Mouse (Mus musculus): ENCODE data around the gene Usp2. TPM values are rescaled to one million over a fixed set of nuclear protein-coding genes. Genes with fewer than 3 reads are reported as not detected.
A peak's percentile ranks its signal among the peaks of the same experiment; 100 is the strongest.

Gene Usp2
- total RNA-seq, 1 experiment: 3.9 TPM

GRCm38 (mm10) chr9:44086960-44087359, 20.1 kb downstream of the Usp2 start:
- H3K4me1 ChIP-seq (ENCODE audit: control insufficient read depth in 2 of 2, insufficient read depth in 2 of 2, low read length in 2 of 2, poor library complexity in 1 of 2): peaks cover 4 to 27% of the 10 kb centered on the region in 2 experiments
- no peak overlapping the region for H3K9ac ChIP-seq (ENCODE audit: insufficient read depth, low read depth, low read length, poor library complexity, severe bottlenecking)
- H3K9me3 ChIP-seq (ENCODE audit: control insufficient read depth, insufficient read depth, low read depth, low read length): no peaks in the 10 kb centered on the region
- H3K27ac ChIP-seq (ENCODE audit: insufficient read depth, low read depth, low read length, poor library complexity, severe bottlenecking): no peak overlapping the region
- H3K4me3 ChIP-seq (ENCODE audit: insufficient read depth in 1 of 2, low read depth in 1 of 2, low read length in 2 of 2, poor library complexity in 1 of 2, severe bottlenecking in 1 of 2): no peak overlapping the region
- no peaks in the 10 kb centered on the region for H3K36me3 ChIP-seq (ENCODE audit: control insufficient read depth, insufficient read depth, low read length, poor library complexity, severe bottlenecking)
- TF ChIP-seq HCFC1 (IDR thresholded peaks at IDR 0.05; ENCODE audit: borderline replicate concordance, insufficient read depth, low read length): no peak
- no peak for TF ChIP-seq ZC3H11A (IDR thresholded peaks at IDR 0.05; ENCODE audit: borderline replicate concordance, low read depth, low read length)
- no peak for TF ChIP-seq CHD2 (IDR thresholded peaks at IDR 0.05; ENCODE audit: low read depth, low read length)
- no peak for TF ChIP-seq MAFK (IDR thresholded peaks at IDR 0.05; ENCODE audit: insufficient read depth, low read depth, low read length)
- TF ChIP-seq ZNF384 (IDR thresholded peaks at IDR 0.05; ENCODE audit: low read depth, low read length): no peak
- DNase-seq (ENCODE audit: low read depth, low spot score): no peak
- in situ Hi-C loops (cut with MboI; ENCODE audit: low sequenced_read_pairs in 2 of 2, unreplicated experiment in 2 of 2): no loop called here

DNA sequence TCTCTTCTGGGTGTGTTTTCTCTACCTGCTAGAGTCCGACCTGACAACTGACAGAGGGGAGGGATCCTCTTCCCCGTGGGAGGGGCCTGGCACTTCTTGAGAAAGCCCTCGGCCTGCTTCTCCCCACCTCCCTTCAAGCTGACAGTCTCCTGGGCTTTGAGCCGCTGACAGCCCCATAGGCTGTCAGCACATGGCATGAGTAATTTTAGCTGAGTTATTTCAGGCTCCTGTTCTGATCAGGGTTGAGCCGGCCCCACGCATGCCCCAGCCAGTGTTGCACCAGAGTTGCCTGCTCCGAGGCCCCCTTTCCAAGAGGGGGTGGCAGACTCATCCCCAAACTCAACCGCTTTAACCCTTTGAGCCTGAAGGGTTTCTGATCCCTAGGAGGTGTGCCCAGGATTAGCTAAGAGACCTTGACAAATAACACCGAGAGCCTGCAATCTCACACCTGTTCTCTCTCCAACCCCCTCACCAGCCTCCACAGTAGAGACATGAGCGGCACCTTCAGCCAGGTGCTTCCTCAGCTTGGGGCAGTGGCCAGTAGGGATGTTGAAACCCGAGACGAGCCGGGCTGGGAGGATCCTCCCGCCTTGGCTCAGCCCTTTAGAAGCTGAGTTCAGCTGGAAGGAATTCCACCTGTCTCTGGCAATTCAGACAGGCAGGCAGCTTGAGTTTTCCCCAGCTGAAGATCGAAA, 21.1 kb downstream of the Usp2 start:
- Histone ChIP-seq H3K27ac (ENCODE audit: insufficient read depth, low read depth, low read length, poor library complexity, severe bottlenecking) (no peak overlapping the region), H3K4me1 (ENCODE audit: control insufficient read depth in 2 of 2, insufficient read depth in 2 of 2, low read length in 2 of 2, poor library complexity in 1 of 2) (peaks cover 4 to 27% of the 10 kb centered on the region in 2 experiments), H3K9me3 (ENCODE audit: control insufficient read depth, insufficient read depth, low read depth, low read length) (no peaks in the 10 kb centered on the region), H3K36me3 (ENCODE audit: control insufficient read depth, insufficient read depth, low read length, poor library complexity, severe bottlenecking) (no peaks in the 10 kb centered on the region; the same call in 1 of the 2 replicates), H3K4me3 (ENCODE audit: insufficient read depth in 1 of 2, low read depth in 1 of 2, low read length in 2 of 2, poor library complexity in 1 of 2, severe bottlenecking in 1 of 2) (no peak overlapping the region), H3K9ac (ENCODE audit: insufficient read depth, low read depth, low read length, poor library complexity, severe bottlenecking) (no peak overlapping the region)
- TF ChIP-seq ZNF384 (IDR thresholded peaks at IDR 0.05; ENCODE audit: low read depth, low read length): no peak
- no peak for TF ChIP-seq CHD2 (IDR thresholded peaks at IDR 0.05; ENCODE audit: low read depth, low read length)
- TF ChIP-seq MAFK (IDR thresholded peaks at IDR 0.05; ENCODE audit: insufficient read depth, low read depth, low read length): no peak
- no peak for TF ChIP-seq ZC3H11A (IDR thresholded peaks at IDR 0.05; ENCODE audit: borderline replicate concordance, low read depth, low read length)
- TF ChIP-seq HCFC1 (IDR thresholded peaks at IDR 0.05; ENCODE audit: borderline replicate concordance, insufficient read depth, low read length): no peak
- DNase-seq (ENCODE audit: low read depth, low spot score): no peak
- in situ Hi-C loops (cut with MboI; ENCODE audit: low sequenced_read_pairs in 2 of 2, unreplicated experiment in 2 of 2): no loop called here

GRCm38 (mm10) chr9:44088877-44089608, 22.2 kb downstream of the Usp2 start:
- no peak overlapping the region for H3K4me3 ChIP-seq (ENCODE audit: insufficient read depth in 1 of 2, low read depth in 1 of 2, low read length in 2 of 2, poor library complexity in 1 of 2, severe bottlenecking in 1 of 2)
- in situ Hi-C loops (cut with MboI; ENCODE audit: low sequenced_read_pairs in 2 of 2, unreplicated experiment in 2 of 2): no loop called here

DNA sequence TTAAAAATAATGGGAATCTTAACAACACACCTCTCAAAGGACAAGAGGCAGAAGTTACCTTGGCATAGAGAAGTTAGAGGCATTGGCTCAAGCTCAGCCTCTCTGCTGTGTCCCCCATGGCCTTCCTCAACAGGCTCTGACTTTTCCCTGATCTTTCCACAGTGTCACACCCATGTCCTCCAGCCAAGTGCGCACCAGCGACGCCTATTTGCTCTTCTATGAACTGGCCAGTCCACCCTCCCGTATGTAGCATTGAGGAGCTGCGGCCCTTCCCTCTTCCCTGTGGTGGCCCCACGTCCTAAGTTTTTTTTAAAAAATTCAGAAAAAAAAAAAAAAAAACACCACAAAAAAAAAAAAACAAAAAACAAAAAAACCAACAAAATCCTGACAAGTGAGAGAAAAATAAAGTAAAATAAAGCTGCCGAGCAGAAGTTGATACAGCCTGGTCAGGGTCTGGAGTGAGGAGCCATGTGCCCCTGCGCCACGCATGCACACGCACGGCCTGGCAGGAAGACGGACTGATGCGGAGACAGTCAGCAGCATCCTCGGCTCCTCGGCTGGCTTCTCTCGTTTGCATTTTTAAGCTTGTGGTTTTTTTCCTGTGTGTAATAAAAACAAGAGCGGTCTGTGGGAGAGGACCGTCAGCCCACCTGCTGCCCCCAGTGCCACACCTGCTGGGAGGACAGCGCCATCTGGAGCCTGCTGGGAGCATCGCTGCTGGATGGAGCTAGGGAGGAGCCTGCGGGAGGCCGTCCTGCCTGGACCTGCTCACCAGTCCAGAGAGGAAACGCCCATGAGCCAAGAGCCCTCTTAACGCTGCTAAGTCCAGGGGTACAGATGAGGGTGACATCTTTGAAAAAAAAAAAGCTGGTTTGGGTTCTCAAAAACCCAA, 27.0 kb downstream of the Usp2 start:
- H3K4me1 ChIP-seq (ENCODE audit: control insufficient read depth in 2 of 2, insufficient read depth in 2 of 2, low read length in 2 of 2, poor library complexity in 1 of 2): peaks cover 0 to 14% of the 10 kb centered on the region in 2 experiments; a peak in 3 of 4 replicates
- H3K9ac ChIP-seq (ENCODE audit: insufficient read depth, low read depth, low read length, poor library complexity, severe bottlenecking): no peak overlapping the region
- no peak overlapping the region for H3K4me3 ChIP-seq (ENCODE audit: insufficient read depth in 1 of 2, low read depth in 1 of 2, low read length in 2 of 2, poor library complexity in 1 of 2, severe bottlenecking in 1 of 2)
- in situ Hi-C loops (cut with MboI; ENCODE audit: low sequenced_read_pairs in 2 of 2, unreplicated experiment in 2 of 2): no loop called here
- no peak for TF ChIP-seq MAFK (IDR thresholded peaks at IDR 0.05; ENCODE audit: insufficient read depth, low read depth, low read length)
- no peak for TF ChIP-seq HCFC1 (IDR thresholded peaks at IDR 0.05; ENCODE audit: borderline replicate concordance, insufficient read depth, low read length)
- TF ChIP-seq CHD2 (IDR thresholded peaks at IDR 0.05; ENCODE audit: low read depth, low read length): no peak
- peak; percentile 61; the same call in 1 of the 2 replicates for TF ChIP-seq ZNF384 (IDR thresholded peaks at IDR 0.05; ENCODE audit: low read depth, low read length)
- peak; percentile 34; the same call in 1 of the 2 replicates for TF ChIP-seq ZC3H11A (IDR thresholded peaks at IDR 0.05; ENCODE audit: borderline replicate concordance, low read depth, low read length)
- H3K9me3 ChIP-seq (ENCODE audit: control insufficient read depth, insufficient read depth, low read depth, low read length): no peaks in the 10 kb centered on the region
- no peak overlapping the region for H3K27ac ChIP-seq (ENCODE audit: insufficient read depth, low read depth, low read length, poor library complexity, severe bottlenecking)
- no peak for DNase-seq (ENCODE audit: low read depth, low spot score)
- peaks cover 4% of the 10 kb centered on the region; the same call in 1 of the 2 replicates for H3K36me3 ChIP-seq (ENCODE audit: control insufficient read depth, insufficient read depth, low read length, poor library complexity, severe bottlenecking)

More at GRCm38 (mm10) chr9:44088877-44089608, 22.2 kb downstream of the Usp2 start:
- H3K4me1 ChIP-seq (ENCODE audit: control insufficient read depth in 2 of 2, insufficient read depth in 2 of 2, low read length in 2 of 2, poor library complexity in 1 of 2): peaks cover 4 to 26% of the 10 kb centered on the region in 2 experiments
- H3K9ac ChIP-seq (ENCODE audit: insufficient read depth, low read depth, low read length, poor library complexity, severe bottlenecking): no peak overlapping the region
- no peak overlapping the region for H3K27ac ChIP-seq (ENCODE audit: insufficient read depth, low read depth, low read length, poor library complexity, severe bottlenecking)
- peaks cover 4% of the 10 kb centered on the region; the same call in 1 of the 2 replicates for H3K36me3 ChIP-seq (ENCODE audit: control insufficient read depth, insufficient read depth, low read length, poor library complexity, severe bottlenecking)
- DNase-seq (ENCODE audit: low read depth, low spot score): no peak
- TF ChIP-seq ZC3H11A (IDR thresholded peaks at IDR 0.05; ENCODE audit: borderline replicate concordance, low read depth, low read length): no peak
- no peak for TF ChIP-seq ZNF384 (IDR thresholded peaks at IDR 0.05; ENCODE audit: low read depth, low read length)
- no peak for TF ChIP-seq HCFC1 (IDR thresholded peaks at IDR 0.05; ENCODE audit: borderline replicate concordance, insufficient read depth, low read length)
- TF ChIP-seq CHD2 (IDR thresholded peaks at IDR 0.05; ENCODE audit: low read depth, low read length): no peak
- TF ChIP-seq MAFK (IDR thresholded peaks at IDR 0.05; ENCODE audit: insufficient read depth, low read depth, low read length): no peak
- H3K9me3 ChIP-seq (ENCODE audit: control insufficient read depth, insufficient read depth, low read depth, low read length): no peaks in the 10 kb centered on the region
